Mouse (Mus musculus) embryonic facial prominence, embryonic 11.5 days (tissue): Measurements from ENCODE around the gene Bcl9l. TPM values are rescaled to one million over a fixed set of nuclear protein-coding genes. Genes with fewer than 3 reads are reported as not detected.

ENCODE experiments used
- ATAC-seq: fragments of 200-750 bp; cut with Nextera tagmentation; replicated peaks from 2 replicates; pipeline ENCODE4 v1.8.0; 2017; ENCODE audit warnings: low read depth; ENCODE audit not compliant: insufficient number of reproducible peaks, low FRiP score, low TSS enrichment
- DNase-seq: peaks from one replicate; pipeline ENCODE4 v3.0.0-alpha.2; 2015; ENCODE audit warnings: low spot score
- H3K27ac ChIP-seq: fragments of 300-500 bp; sonication (generic); replicated peaks from 2 replicates; pipeline ENCODE4 v1.5.1; 2014; ENCODE audit warnings: mild to moderate bottlenecking, low read depth, low read length, control low read depth
- H3K27me3 ChIP-seq: fragments of 300-500 bp; sonication (generic); 2 replicates; pipeline ENCODE4 v1.6.1; 2014; ENCODE audit warnings: mild to moderate bottlenecking, low read length, moderate library complexity, mixed read lengths; ENCODE audit not compliant: control insufficient read depth, insufficient read depth
- H3K36me3 ChIP-seq: fragments of 300-500 bp; sonication (generic); replicated peaks from 2 replicates; pipeline ENCODE4 v1.6.1; 2014; ENCODE audit warnings: low read depth, mild to moderate bottlenecking, low read length, moderate library complexity, mixed read lengths; ENCODE audit not compliant: control insufficient read depth, insufficient read depth
- H3K4me1 ChIP-seq: fragments of 300-500 bp; sonication (generic); 2 replicates; pipeline ENCODE4 v1.6.1; 2014; ENCODE audit warnings: low read length, mixed read lengths; ENCODE audit not compliant: control insufficient read depth, insufficient read depth
- H3K4me2 ChIP-seq: fragments of 300-500 bp; sonication (generic); 2 replicates; pipeline ENCODE4 v1.6.1; 2014; ENCODE audit warnings: low read depth, mild to moderate bottlenecking, control low read depth, low read length, moderate library complexity
- H3K4me3 ChIP-seq: fragments of 300-500 bp; sonication (generic); 2 replicates; pipeline ENCODE4 v1.5.1; 2014; ENCODE audit warnings: low read depth, low read length, control low read depth
- H3K9ac ChIP-seq: fragments of 300-500 bp; sonication (generic); replicated peaks from 2 replicates; pipeline ENCODE4 v1.6.1; 2014; ENCODE audit warnings: mild to moderate bottlenecking, control low read depth, low read length
- H3K9me3 ChIP-seq: fragments of 300-500 bp; sonication (generic); replicated peaks from 2 replicates; pipeline ENCODE4 v1.6.1; 2016; ENCODE audit warnings: mild to moderate bottlenecking, low read length, inconsistent platforms, mixed read lengths; ENCODE audit not compliant: control insufficient read depth
- WGBS: fragments of 180-500 bp; shearing (Covaris S2); extraction: QIAGEN DNeasy Blood & Tissue Kit; methylation state at CpG from one replicate; pipeline ENCODE4 v1.1.7; 2014; 5-methylcytosine and 5-hydroxymethylcytosine counted together
- polyA plus RNA-seq: library from polyadenylated mRNA; unstranded; fragments of >200 nt; fragmentation: Nextera tagmentation; extraction: Ambion mirVana; gene quantifications from 2 replicates; pipeline ENCODE4 v1.2.1, GENCODE M21; 2014

The Bcl9l gene
- polyA plus RNA-seq, 1 experiment from 2014 or later = 10.3 TPM

- no peak overlapping the region for H3K9ac ChIP-seq
- H3K36me3 ChIP-seq = no peaks in the 10 kb centered on the region
- H3K27ac ChIP-seq = no peak overlapping the region
- no peaks in the 10 kb centered on the region for H3K9me3 ChIP-seq
- H3K27me3 ChIP-seq = no peaks in the 10 kb centered on the region
- H3K4me2 ChIP-seq = no peak overlapping the region
- no peak overlapping the region for H3K4me3 ChIP-seq
- DNase-seq (no peak), ATAC-seq (no peak)
- WGBS = 55% methylated on average over 2 of the region's 2 CpGs
- H3K4me1 ChIP-seq = no peaks in the 10 kb centered on the region
These were observed 57.3 kb downstream of the Bcl9l start for GRCm38 (mm10) chr9:44539816-44540421.

DNA sequence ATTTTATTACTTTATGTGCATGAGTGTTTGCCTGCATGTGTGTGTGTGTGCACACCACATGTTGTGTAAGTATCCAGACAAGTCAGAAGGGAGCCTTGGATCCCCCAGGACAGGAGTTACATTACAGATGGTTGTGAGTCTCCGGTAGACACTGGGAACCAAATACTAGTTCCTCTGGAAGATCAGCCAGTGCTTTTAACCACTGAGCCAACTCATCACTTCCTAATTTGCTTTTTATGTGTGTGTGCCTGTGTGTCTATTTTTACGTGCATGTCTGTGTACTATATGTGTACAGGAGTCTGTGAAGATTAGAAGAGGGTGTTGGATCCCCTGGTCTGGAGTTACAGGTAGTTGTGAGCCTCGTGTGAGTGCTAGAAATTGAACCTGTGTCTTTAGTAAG lies 58.1 kb downstream of the Bcl9l start:
- H3K9me3 ChIP-seq = no peaks in the 10 kb centered on the region
- ATAC-seq = no peak
- 81% methylated on average over 3 of the region's 3 CpGs for WGBS

GRCm38 (mm10) chr9:44542364-44542763 lies 59.7 kb downstream of the Bcl9l start:
- 86% methylated on average over 4 of the region's 4 CpGs for WGBS
- H3K4me3 ChIP-seq = no peak overlapping the region
- H3K4me1 ChIP-seq = no peaks in the 10 kb centered on the region
- DNase-seq = no peak
- no peaks in the 10 kb centered on the region for H3K27me3 ChIP-seq
- H3K9me3 ChIP-seq = no peaks in the 10 kb centered on the region
- H3K27ac ChIP-seq = no peak overlapping the region
- H3K36me3 ChIP-seq = no peaks in the 10 kb centered on the region
- H3K4me2 ChIP-seq = no peak overlapping the region
- ATAC-seq = no peak
- H3K9ac ChIP-seq = no peak overlapping the region

More for the DNA sequence above, 58.1 kb downstream of the Bcl9l start:
- H3K27me3 ChIP-seq = no peaks in the 10 kb centered on the region
- no peaks in the 10 kb centered on the region for H3K36me3 ChIP-seq
- no peak overlapping the region for H3K9ac ChIP-seq
- H3K27ac ChIP-seq = no peak overlapping the region
- no peak overlapping the region for H3K4me3 ChIP-seq
- H3K4me2 ChIP-seq = no peak overlapping the region
- no peaks in the 10 kb centered on the region for H3K4me1 ChIP-seq
- no peak for DNase-seq

DNA sequence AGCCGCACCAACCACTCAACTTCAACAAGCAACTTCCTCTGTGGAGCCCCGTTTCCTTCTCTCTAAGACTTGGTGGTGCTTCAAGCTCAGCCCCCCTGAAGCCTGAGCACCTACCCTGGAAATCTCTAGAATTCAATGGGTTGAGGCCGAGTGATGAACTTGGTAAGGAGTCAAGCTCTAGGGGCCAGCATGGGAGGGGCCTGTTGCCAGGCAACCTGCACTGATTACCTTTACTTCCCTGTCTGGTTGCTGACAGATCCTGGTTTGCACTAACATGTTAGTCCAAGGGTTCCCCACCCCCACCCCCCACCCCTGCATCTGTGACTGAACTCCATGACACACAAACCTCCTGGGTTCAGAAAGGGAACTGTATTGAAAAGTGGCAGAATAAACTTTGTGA lies 62.4 kb downstream of the Bcl9l start:
- Histone ChIP-seq H3K9ac (no peak overlapping the region), H3K36me3 (no peaks in the 10 kb centered on the region), H3K4me3 (no peak overlapping the region), H3K27me3 (no peaks in the 10 kb centered on the region), H3K4me2 (no peak overlapping the region), H3K4me1 (no peaks in the 10 kb centered on the region), H3K9me3 (no peaks in the 10 kb centered on the region), H3K27ac (no peak overlapping the region)
- DNase-seq = no peak
- WGBS = 85% methylated on average over 3 of the region's 3 CpGs
- no peak for ATAC-seq

DNA sequence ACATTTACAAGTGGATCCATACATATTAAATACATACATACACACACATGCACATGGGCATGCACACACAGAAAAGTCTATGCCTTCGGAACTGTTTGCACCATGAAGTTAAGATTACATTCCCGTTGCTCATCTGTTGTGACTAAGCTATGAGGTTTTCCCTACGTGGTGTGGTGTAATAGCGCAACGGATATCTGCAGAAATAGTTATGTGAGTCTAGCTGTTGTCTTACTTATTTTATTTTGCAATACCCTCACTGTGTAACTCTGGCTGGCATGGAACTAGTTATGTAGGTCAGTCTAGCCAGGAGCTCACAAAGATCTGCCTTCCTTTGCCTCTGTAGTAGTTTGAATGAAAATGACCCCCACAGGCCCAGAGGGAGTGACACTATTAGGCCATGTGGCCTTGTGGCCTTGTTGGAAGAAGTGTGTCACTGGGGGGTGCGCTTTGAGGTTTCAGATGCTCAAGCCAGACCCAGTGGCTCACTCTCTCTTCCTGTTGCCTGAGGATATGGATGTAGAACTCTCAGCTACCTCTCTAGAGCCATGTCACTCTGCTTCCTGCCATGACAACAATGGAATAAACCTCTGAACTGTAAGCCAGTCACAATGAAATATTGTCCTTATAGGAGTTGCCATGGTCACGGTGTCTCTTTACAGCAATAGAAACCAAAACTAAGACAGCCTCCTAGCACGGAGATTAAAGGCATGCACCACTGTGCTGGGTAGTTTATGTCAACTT lies 66.0 kb downstream of the Bcl9l start:
- 88% methylated on average over 8 of the region's 8 CpGs for WGBS
- DNase-seq (no peak), ATAC-seq (no peak)
- H3K9ac ChIP-seq = no peak overlapping the region
- H3K27ac ChIP-seq = no peak overlapping the region
- H3K4me2 ChIP-seq = no peak overlapping the region
- no peak overlapping the region for H3K4me3 ChIP-seq
- no peaks in the 10 kb centered on the region for H3K27me3 ChIP-seq
- H3K36me3 ChIP-seq = no peaks in the 10 kb centered on the region
- no peaks in the 10 kb centered on the region for H3K9me3 ChIP-seq
- H3K4me1 ChIP-seq = no peaks in the 10 kb centered on the region

DNA sequence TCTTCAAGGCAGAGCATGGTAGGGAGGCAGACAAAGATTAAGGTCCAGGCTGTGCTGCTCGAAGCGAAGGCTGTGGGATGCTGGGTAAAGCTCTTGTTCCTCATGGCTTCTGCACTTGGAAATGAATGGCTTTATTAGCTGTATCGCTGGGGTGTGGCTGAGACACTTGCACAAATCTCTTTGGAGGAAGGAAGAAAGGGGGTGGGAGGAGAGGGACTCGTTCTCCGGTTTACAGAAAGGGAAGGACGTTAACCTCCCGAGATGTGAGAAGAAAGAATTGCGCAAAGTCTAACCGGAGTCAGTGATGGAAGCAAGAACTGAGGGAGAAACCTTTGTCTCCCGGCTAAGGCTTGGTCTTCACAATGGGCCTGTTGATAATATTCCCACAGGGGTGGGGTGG lies 68.5 kb downstream of the Bcl9l start:
- Histone ChIP-seq H3K27ac (no peak overlapping the region), H3K9ac (no peak overlapping the region), H3K9me3 (no peaks in the 10 kb centered on the region), H3K4me2 (no peak overlapping the region), H3K4me1 (no peaks in the 10 kb centered on the region), H3K36me3 (no peaks in the 10 kb centered on the region), H3K27me3 (no peaks in the 10 kb centered on the region), H3K4me3 (no peak overlapping the region)
- ATAC-seq (no peak), DNase-seq (no peak)
- 88% methylated on average over 10 of the region's 10 CpGs for WGBS

- Histone ChIP-seq H3K9me3 (no peaks in the 10 kb centered on the region), H3K4me1 (no peaks in the 10 kb centered on the region), H3K27ac (no peak overlapping the region), H3K27me3 (no peaks in the 10 kb centered on the region), H3K4me3 (no peak overlapping the region), H3K4me2 (no peak overlapping the region), H3K36me3 (no peaks in the 10 kb centered on the region), H3K9ac (no peak overlapping the region)
- 86% methylated on average over 8 of the region's 8 CpGs for WGBS
- DNase-seq = no peak
- no peak for ATAC-seq
These were observed 69.5 kb downstream of the Bcl9l start for GRCm38 (mm10) chr9:44552161-44552560.
